Mouse (Mus musculus) thymus, adult 2 months (tissue): ENCODE results near the gene She. TPM values are rescaled to one million over a fixed set of nuclear protein-coding genes. Genes with fewer than 3 reads are reported as not detected.
"Not testable (repeated sequence)": the region's sequence is repeated elsewhere in the genome, so short reads cannot be mapped to it uniquely, and the experiment has no call there.

ENCODE experiments used
- DNase-seq: peaks from one replicate; pipeline ENCODE4 v3.0.0; 2021
- H3K27ac ChIP-seq: fragments of 200-500 bp; 2 replicates; pipeline ENCODE4 v1.5.1; 2012; ENCODE audit warnings: low read length, control low read depth; ENCODE audit not compliant: control insufficient read depth, insufficient read depth
- H3K27me3 ChIP-seq: fragments of 200-500 bp; 2 replicates; pipeline ENCODE4 v1.6.1; 2012; ENCODE audit warnings: mild to moderate bottlenecking, low read length, moderate library complexity, mixed read lengths; ENCODE audit not compliant: control insufficient read depth, insufficient read depth
- H3K36me3 ChIP-seq: fragments of 200-500 bp; 2 replicates; pipeline ENCODE4 v1.6.1; 2012; ENCODE audit warnings: mild to moderate bottlenecking, low read length, moderate library complexity; ENCODE audit not compliant: control insufficient read depth, insufficient read depth
- H3K4me1 ChIP-seq: fragments of 200-500 bp; replicated peaks from 2 replicates; pipeline ENCODE4 v1.6.1; 2012; ENCODE audit warnings: low read length; ENCODE audit not compliant: control insufficient read depth, insufficient read depth
- H3K4me3 ChIP-seq: fragments of 200-500 bp; 2 replicates; pipeline ENCODE4 v1.5.1; 2012; ENCODE audit warnings: mild to moderate bottlenecking, low read length, control low read depth, moderate library complexity; ENCODE audit not compliant: control insufficient read depth, insufficient read depth
- CTCF ChIP-seq: fragments of 200-500 bp; IDR thresholded peaks from 2 replicates; pipeline ENCODE4 v1.5.1; 2012; ENCODE audit warnings: mild to moderate bottlenecking, control low read depth, low read length, moderate library complexity, borderline replicate concordance; ENCODE audit not compliant: control insufficient read depth, poor library complexity, insufficient read depth; ENCODE audit errors: extremely low read depth
- POLR2A ChIP-seq: fragments of 200-500 bp; IDR thresholded peaks from 2 replicates; pipeline ENCODE4 v1.6.1; 2012; ENCODE audit warnings: mild to moderate bottlenecking, low read length, control low read depth, moderate library complexity; ENCODE audit not compliant: control insufficient read depth, poor library complexity, insufficient read depth; ENCODE audit errors: extremely low read depth
- WGBS: fragments of 180-500 bp; shearing (Covaris S2); methylation state at CpG from one replicate; pipeline ENCODE4 v1.1.7; 2018; 5-methylcytosine and 5-hydroxymethylcytosine counted together
- polyA plus RNA-seq: library from polyadenylated mRNA; depleted of rRNA; stranded (reverse); fragments of >200 nt; gene quantifications from 2 replicates; pipeline ENCODE4 v1.2.3, GENCODE M21; 2012

The She gene
- polyA plus RNA-seq, 1 experiment, result 0.69 TPM

GRCm38 (mm10) chr3:89795746-89796145, 35.4 kb upstream of the She start:
- Histone ChIP-seq H3K4me3 (no peak overlapping the region), H3K36me3 (no peaks in the 10 kb centered on the region), H3K4me1 (peaks cover 4% of the 10 kb centered on the region; the same call in 1 of the 2 replicates), H3K27ac (no peak overlapping the region), H3K27me3 (no peaks in the 10 kb centered on the region)
- no peak for DNase-seq
- 58% methylated on average over 5 of the region's 5 CpGs for WGBS
- TF ChIP-seq POLR2A, result no peak

DNA sequence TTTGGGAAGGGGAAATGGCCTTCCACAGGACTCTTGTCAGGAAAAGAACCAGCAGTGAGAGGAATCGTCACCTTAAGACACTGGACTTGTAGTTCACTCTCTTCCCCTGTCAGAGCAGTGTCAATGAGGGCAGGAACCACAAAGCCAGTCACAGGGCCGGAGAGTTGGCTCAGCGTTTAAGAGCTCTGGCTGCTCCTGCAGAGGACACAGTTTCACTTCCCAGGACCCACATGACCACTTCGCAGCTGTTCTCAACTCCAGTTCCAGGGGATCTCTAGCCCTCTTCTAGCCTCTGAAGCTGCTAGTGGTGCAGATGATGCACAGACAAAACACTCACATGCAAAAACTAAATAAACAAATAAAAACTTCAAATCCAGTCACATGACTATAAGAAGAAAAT, 34.8 kb upstream of the She start:
- no peak for TF ChIP-seq CTCF
- no peak for TF ChIP-seq POLR2A
- no peak for DNase-seq
- H3K27me3 ChIP-seq, result no peaks in the 10 kb centered on the region
- no peak overlapping the region for H3K27ac ChIP-seq
- no peak overlapping the region for H3K4me3 ChIP-seq
- 4% methylated on average over 4 of the region's 4 CpGs for WGBS
- no peaks in the 10 kb centered on the region for H3K36me3 ChIP-seq
- peaks cover 4% of the 10 kb centered on the region; the same call in 1 of the 2 replicates for H3K4me1 ChIP-seq

DNA sequence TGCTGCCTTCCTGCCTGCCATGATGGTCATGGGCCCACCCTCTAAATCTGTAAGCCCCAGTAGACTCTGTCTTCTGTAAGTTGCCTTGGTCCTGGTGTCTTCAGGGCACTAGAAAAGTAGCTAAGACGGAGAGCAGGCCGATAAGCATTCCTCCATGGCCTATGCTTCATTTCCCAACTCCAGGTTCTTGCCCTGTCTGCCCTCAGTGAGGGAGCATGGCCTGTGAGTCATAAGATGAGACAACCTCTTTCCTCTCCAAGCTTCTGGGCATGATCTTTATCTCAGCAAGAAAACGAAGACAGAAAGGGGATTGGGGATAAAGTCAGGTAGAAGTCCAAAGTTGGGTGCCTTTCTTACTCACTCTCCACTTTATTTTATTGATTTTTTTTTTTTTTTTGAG, 32.7 kb upstream of the She start:
- no peak for TF ChIP-seq POLR2A
- no peak for TF ChIP-seq CTCF
- H3K36me3 ChIP-seq, result no peaks in the 10 kb centered on the region
- no peak overlapping the region for H3K27ac ChIP-seq
- H3K27me3 ChIP-seq, result no peaks in the 10 kb centered on the region
- H3K4me1 ChIP-seq, result peaks cover 6% of the 10 kb centered on the region; the same call in 1 of the 2 replicates
- no peak overlapping the region for H3K4me3 ChIP-seq
- 90% methylated on average over 3 of the region's 3 CpGs for WGBS
- DNase-seq, result no peak

- H3K4me1 ChIP-seq, result peaks cover 6% of the 10 kb centered on the region; the same call in 1 of the 2 replicates
- DNase-seq, result no peak
- H3K27me3 ChIP-seq, result no peaks in the 10 kb centered on the region
- TF ChIP-seq POLR2A, result no peak
- TF ChIP-seq CTCF, result no peak
- no peak overlapping the region for H3K4me3 ChIP-seq
- WGBS, result 87% methylated on average over 13 of the region's 13 CpGs
- no peak overlapping the region for H3K27ac ChIP-seq
- no peaks in the 10 kb centered on the region for H3K36me3 ChIP-seq
Observed at GRCm38 (mm10) chr3:89799476-89799875, 31.7 kb upstream of the She start.

DNA sequence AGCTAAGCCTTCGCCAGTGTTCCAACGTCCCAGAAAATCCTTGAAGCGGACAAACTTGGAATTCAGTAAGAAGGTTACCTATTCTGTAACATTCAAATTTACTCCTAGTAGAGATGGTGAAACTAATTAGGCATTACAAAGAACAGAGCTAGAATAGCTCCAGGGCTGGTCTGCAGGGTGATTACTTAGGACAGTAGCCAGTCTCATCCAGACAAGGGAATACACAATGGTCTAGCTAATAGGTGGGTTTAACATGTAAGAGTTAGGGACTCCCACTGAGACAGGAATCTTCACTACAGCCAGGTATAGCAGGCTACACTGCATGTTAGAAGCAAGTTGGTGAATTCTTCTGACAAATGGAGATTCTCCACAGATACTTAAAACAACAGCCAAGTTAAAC, 31.1 kb upstream of the She start:
- not testable (repeated sequence) for H3K36me3 ChIP-seq, H3K27me3 ChIP-seq, H3K4me3 ChIP-seq, DNase-seq, H3K27ac ChIP-seq, H3K4me1 ChIP-seq
- 96% methylated on average over 3 of the region's 3 CpGs for WGBS

DNA sequence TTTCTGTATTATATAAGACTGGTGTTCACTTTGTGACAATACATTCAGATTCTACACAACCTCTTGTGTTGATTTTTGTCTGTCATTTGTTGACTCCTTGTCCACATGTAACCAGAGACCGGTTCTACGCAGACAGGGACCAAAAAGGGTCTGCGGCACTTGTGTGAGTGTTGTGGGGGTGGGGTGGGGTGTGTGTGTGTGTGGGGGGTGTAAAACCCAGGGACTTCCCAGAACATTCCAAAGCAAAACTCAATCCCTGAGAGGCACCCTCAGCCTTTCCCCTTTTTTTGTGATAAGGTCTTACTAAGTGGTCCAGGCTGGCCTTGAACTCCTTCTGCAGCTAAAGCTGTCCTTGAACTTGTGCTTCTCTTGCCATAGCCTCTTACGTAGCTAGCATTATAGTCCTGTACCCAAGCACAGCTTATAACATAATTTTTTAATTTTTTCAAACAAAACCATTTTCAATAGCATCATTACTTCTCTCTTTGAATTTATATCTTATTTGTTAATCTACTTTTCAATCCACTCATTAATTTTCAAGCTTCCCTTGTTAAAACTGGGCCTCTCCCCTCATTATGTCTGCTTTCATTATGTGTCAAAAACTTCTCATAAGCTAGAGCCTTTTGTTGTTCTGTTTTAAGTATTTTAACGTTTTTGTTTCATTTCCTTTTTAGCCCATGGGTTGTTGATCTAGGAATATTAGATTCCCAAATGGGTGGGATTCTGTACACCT, 30.2 kb upstream of the She start:
- Histone ChIP-seq H3K27ac (no peak overlapping the region), H3K36me3 (no peaks in the 10 kb centered on the region), H3K4me1 (peaks cover 6% of the 10 kb centered on the region; the same call in 1 of the 2 replicates), H3K4me3 (no peak overlapping the region), H3K27me3 (no peaks in the 10 kb centered on the region)
- TF ChIP-seq CTCF (no peak), POLR2A (no peak)
- no peak for DNase-seq
- 77% methylated on average over 5 of the region's 5 CpGs for WGBS

DNA sequence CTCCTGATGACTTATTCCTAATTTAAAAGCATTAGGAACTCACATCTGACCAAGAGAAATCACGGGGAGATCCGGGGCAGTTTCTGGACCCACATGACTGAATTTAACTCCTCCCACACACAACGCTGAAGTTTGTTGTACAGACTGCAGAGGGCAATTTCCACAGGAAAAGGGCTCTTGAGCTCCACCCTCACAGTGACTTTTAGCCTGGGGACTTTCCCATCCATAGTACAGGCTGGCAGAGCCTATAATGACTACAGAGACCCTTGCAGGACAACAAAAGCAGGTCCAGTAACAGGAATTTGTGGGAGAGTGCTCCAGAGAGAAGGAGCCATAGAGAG, 29.7 kb upstream of the She start:
- no peak overlapping the region for H3K27ac ChIP-seq
- no peaks in the 10 kb centered on the region for H3K27me3 ChIP-seq
- H3K4me3 ChIP-seq, result no peak overlapping the region
- TF ChIP-seq POLR2A (no peak), CTCF (no peak)
- DNase-seq, result no peak
- 0% methylated on average over 3 of the region's 3 CpGs for WGBS
- H3K36me3 ChIP-seq, result no peaks in the 10 kb centered on the region
- H3K4me1 ChIP-seq, result 0 out of 2 replicates have a peak, but pooled peaks cover 2% of the 10 kb centered on the region
